Mouse (Mus musculus) cortical plate, adult 2 months (tissue): Measurements from ENCODE around the gene Ly6c1. TPM values are rescaled to one million over a fixed set of nuclear protein-coding genes. Genes with fewer than 3 reads are reported as not detected.
A peak's percentile ranks its signal among the peaks of the same experiment; 100 is the strongest.
"Not testable (repeated sequence)": the region's sequence is repeated elsewhere in the genome, so short reads cannot be mapped to it uniquely, and the experiment has no call there.

ENCODE experiments used
- H3K27ac ChIP-seq: fragments of 200-500 bp; 2 replicates; pipeline ENCODE4 v1.5.1; 2012; ENCODE audit warnings: low read length, control low read depth, inconsistent platforms; ENCODE audit not compliant: insufficient read depth
- H3K4me1 ChIP-seq: fragments of 200-500 bp; 2 replicates; pipeline ENCODE4 v1.6.1; 2011; ENCODE audit warnings: low read length; ENCODE audit not compliant: control insufficient read depth, insufficient read depth
- H3K4me3 ChIP-seq: fragments of 200-500 bp; 2 replicates; pipeline ENCODE4 v1.5.1; 2011; ENCODE audit warnings: mild to moderate bottlenecking, low read length, control low read depth; ENCODE audit not compliant: insufficient read depth
- CTCF ChIP-seq: fragments of 200-500 bp; IDR thresholded peaks from 2 replicates; pipeline ENCODE4 v1.5.1; 2011; ENCODE audit warnings: mild to moderate bottlenecking, control low read depth, low read length; ENCODE audit not compliant: insufficient read depth; ENCODE audit errors: extremely low read depth
- polyA plus RNA-seq: library from polyadenylated mRNA; depleted of rRNA; stranded (reverse); fragments of >200 nt; gene quantifications from 2 replicates; pipeline ENCODE4 v1.2.3, GENCODE M21; 2012; rRNA removed

The Ly6c1 gene
- polyA plus RNA-seq, 1 experiment, result 222 TPM

GRCm38 (mm10) chr15:75021020-75021759 is 27.4 kb downstream of the Ly6c1 start:
- H3K4me3 ChIP-seq, result not testable (repeated sequence)

DNA sequence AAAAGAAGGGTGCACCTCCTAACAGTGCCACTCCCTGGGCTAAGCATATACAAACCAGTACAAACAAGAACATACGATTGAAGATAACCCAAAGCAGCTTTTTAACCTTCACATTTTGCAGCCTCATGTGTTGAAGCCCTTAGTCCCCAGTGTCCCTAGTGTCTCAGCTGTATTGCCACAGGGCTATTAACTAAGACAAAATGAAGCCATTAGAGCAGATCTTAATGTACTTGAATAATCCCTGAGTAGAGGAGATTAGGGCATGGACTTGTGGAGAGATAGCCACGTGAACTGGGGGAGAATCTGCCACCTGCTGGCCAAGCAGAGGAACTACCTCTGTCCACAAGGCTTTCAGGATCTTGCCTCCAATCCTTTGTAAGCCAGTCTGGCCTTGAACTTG is 29.2 kb downstream of the Ly6c1 start:
- H3K4me3 ChIP-seq, H3K27ac ChIP-seq, H3K4me1 ChIP-seq: not testable (repeated sequence)
- TF ChIP-seq CTCF, result peak; percentile 69

More at GRCm38 (mm10) chr15:75021020-75021759, 27.4 kb downstream of the Ly6c1 start:
- not testable (repeated sequence) for H3K27ac ChIP-seq, H3K4me1 ChIP-seq

Other genes starting within 250 kb of the Ly6c1 start
- gene Gml2, start 229.8 kb downstream of the Ly6c1 start, polyA plus RNA-seq, result not detected in 2 replicates
- 0.73 and 0.76 TPM in 2 replicates for gene 2010109I03Rik, start 151.8 kb downstream of the Ly6c1 start, polyA plus RNA-seq
- 0.17 TPM in 1 of 2 replicates, not detected in the other for gene Ly6i, start 65.4 kb downstream of the Ly6c1 start, polyA plus RNA-seq
- gene Ly6a, start 50.8 kb downstream of the Ly6c1 start, polyA plus RNA-seq, result 81.2 and 90.5 TPM in 2 replicates
- gene Ly6c2, start 63.1 kb upstream of the Ly6c1 start, polyA plus RNA-seq, result 0.70 and 0.81 TPM in 2 replicates
- not detected in 2 replicates for gene Ly6g, start 106.4 kb upstream of the Ly6c1 start, polyA plus RNA-seq
- not detected in 2 replicates for gene BC025446, start 167.5 kb upstream of the Ly6c1 start, polyA plus RNA-seq
- gene Ly6f, start 219.6 kb upstream of the Ly6c1 start, polyA plus RNA-seq, result not detected in 2 replicates